Mouse (Mus musculus): ENCODE data around the gene Gstm7.
"Not testable (repeated sequence)": the region's sequence is repeated elsewhere in the genome, so short reads cannot be mapped to it uniquely, and the experiment has no call there.

Gstm7 gene

DNA sequence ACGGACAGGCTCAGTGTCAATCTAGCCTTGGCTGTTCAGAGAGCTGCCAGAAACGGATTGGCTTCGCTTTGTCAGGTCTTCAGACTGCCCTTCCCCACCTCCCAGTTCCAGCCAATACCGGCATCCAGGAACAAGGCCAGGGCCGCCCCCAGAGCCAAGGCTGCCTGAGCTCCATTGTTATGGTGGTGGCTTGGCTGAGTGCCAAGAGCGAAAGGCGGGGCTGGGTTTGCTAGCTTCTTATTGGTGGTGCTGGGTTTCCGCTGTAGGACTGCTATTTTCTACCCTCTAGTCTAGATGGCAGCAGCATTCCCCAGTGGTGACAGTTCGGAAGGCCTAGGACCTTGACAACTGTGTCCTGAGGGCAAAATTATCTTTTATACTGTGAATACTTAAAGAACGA is at the start of gene Gstm7:
Gene Gstm7, minus strand, starts transcription at position 148 of the 400 bp plus-strand sequence.
- peak; percentile 83 to 85 for DNase-seq

DNA sequence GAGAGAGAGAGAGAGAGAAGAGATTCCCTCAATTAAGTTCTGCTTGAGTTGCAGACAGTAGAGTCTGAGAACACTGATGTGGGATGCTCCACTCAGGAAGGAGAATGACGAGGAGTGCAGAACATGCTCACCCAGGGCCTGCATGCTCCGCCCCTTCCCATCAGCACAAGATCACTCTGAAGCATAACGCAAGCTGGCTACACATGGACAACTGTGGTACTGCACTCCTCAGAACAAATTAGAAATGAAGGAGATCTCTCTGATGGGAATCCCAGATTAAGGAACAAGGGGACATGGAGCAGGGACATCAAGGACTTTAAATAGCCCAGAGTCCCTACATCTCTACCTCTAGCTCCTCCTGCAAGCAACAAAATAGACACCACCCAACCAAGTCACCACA is 49.6 kb upstream of the Gstm7 start:
- DNase-seq: no peak

DNA sequence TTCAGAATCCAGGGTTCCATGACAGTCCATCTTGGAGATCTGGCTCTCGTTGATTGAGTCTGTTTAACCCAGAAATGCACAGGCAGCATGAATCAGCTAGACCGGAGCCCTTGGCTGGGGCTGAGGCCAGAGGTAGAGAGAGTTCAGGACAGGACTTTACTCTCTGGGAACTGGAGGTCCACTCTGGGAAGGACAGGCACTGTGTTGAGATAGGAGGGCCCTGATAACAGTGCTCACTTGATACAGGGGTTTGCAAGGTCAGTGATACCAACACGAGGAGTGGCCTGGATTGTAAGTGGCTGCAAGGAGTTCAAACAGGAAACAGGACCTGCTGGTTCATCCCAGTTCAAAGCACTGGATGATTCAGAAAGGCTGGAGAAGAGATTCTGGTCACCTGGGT is 46.1 kb upstream of the Gstm7 start:
- DNase-seq: no peak

DNA sequence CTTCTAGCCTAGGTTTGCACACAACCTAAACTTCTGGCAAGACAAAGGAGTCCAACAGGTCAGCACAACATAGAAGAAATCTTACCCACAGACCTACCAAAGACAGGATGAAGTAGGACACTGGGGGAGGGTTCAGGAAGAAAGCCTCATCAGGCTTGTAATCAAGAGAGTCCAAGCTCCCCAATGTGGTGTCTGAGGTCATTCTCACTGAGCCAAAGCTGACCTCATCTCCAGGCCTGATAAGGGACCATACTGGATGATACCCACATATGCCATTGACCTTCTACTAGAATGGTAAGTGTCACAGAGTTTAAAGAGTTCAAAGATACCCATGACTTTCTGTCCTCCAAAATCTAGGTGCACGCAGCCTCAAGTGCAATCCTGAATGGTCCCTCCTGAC is 42.6 kb upstream of the Gstm7 start:
- no peak for DNase-seq

DNA sequence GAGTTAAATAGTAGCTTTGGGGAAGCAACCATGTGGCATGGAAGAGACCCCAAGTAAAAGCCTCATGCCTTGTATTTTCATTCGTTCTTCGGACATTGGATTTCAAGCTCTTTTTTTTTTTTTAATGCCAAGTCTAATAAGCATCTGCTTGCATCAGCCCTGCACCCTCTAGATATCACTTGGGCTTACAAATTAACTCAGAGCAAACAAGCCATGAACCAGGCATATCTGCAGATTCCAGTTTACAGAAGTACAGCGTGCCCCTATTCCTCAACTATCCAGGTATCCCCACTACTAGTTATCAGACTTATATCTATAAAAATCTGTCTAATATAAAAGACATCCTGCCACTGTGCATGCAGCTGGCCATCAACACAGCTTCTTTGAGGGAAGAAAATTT is 40.5 kb upstream of the Gstm7 start:
- no peak for DNase-seq

DNA sequence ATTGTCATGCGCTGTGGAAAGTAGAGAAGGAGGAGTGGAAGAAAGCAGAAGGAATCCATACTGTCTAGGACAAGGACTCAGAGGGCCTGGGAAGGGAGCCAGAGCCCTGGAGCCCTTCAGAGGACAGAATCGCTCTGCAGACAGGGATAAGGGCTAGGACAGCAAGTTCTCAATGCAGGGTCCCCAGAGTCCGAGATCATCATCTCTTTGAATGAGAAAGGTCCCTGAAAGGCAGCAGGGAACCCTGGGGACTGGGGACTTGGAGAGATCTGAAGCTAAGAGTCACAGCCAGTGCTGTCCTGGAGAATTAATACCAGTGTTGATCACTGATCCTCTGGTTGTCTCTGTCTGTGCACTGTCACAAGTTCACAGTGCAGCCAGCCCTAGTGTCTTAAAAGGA is 39.5 kb upstream of the Gstm7 start:
- not testable (repeated sequence) for DNase-seq

DNA sequence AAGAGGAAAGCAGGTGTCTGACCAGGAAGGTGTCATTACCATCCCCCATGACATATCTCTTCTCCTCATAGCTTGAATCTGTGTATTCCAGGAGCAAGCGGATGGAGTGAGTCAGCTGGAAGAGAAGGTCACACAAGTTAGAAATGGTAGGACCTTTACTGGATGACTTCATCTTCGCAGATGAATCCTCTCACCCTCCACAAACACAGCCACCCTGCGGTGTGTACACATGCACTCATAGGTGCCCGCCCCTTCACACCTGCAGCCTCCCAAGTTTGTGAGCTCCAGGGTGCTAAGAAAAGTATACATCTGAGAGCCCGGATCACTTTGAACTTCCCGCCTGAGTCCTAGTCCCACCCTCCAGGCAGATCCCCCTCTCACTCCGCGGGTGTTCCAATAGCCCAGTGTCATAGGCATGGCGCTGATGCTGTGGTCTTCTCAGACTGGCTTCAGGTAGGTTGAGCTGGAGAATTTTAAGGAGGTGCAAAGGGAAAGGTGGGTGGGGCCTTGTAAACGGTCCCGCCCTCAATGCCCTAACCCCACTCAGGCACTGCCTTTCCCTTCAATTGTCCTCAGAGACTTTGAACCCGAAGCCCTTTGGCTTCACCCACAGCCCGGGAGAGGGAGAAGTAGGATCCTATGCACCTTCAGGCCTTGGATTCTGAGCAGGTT is 37.2 kb upstream of the Gstm7 start, which contains the start of gene Gstm3:
Gene Gstm3, minus strand, starts transcription at position 560 of the 672 bp plus-strand sequence.
- DNase-seq: no peak

DNA sequence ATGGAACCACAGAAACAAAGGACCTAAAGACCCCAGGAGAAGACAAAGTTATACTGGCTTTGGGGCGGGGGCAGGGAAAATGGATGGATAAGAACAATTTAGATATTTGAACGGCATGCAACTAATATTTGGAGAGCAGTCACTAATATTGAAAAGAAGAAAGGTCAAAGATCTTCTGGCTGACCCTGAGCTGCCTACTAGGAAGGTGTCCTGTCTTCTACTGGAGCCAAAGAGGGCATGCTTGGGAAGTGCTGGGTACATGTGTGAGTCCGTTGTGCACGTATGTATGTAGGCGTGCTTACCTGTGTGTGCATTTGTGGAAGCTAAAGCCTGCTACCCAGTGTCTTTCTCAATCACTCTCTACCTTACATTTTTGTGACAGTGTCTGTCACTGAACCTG is 35.0 kb upstream of the Gstm7 start:
- DNase-seq: no peak

DNA sequence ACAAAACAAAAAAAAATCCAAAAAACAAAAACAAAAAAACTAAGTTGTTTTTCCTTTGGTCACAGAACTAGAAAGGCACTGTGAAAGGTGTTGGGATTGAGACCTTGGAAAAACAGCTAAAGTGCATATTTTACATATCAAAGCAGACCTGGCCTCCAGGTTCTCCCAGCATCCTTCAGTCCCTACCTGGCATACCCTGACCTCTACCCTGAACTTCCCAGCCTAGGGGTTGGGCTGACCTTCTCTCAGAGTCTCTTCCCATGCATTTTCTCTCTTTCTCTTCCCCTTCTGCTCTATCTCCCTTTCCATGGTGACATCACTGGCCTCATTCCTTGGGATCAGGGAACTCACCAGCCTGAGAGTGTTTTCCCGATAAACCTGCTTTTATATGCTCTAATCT is 34.0 kb upstream of the Gstm7 start:
- no peak for DNase-seq

DNA sequence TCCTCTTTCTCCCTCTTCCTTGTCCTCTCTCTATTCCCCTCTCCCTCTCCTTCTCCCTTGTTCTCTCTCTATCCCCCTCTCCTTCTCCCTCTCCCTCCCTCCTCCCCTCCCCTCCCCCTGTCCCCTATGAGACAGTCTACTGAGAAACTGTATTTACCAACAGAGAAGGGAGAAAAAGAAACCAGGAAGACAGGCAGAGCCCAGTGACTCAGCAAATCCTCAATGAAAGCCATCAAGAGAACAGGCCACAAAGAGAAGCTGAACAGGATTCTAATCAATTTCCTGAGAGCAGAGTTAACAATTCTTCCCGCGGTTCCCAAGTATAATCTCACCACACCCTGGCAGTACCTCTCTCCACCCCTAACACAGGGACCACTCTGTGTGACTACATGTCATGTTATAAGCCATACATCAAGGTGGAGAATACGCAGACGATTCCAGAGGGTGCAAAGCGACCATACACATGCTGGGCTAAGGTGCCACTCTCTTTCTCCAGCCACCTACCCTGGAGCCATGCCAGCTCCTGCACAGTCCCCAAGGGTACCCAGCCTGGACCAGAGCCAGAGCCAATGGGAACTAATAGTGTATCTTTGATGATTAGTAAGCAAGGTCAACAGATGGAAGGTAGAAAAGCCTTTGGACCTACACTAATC is 33.2 kb upstream of the Gstm7 start:
- no peak for DNase-seq

DNA sequence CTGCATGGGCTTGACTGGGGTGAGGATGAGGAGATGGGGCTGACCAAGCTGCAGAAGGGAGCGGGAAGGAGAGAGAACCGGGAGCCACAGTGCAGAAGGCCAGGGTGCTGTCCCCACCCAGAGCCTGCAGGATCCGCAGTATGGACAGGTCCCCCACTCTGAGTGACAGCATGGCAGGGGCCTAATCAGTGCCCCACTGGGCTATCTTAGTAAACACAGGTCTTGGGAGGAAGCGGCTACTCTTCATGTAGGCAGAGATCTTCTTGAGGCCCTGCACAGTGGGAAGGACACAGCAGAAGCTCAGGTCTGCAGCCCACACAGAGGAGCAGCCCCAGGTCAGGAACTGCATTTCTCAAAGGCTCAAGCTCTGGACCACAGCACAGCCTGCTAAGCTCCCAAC is 32.4 kb upstream of the Gstm7 start:
- no peak for DNase-seq

DNA sequence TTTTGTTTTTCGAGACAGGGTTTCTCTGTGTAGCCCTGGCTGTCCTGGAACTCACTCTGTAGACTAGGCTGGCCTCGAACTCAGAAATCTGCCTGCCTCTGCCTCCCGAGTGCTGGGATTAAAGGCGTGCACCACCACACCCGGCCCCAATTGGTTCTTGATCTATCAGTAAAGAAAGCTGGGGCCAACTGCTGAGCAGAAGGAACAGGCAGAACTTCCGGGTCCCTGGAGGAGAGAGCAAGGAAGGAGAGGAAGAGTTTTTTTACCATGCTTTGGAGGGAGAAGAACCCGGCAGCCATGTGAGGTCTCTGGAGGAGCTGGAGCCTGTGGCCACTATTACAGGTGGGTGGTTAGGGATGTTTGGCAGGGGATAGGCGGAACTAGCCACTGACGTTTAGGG is 23.6 kb upstream of the Gstm7 start:
- DNase-seq: not testable (repeated sequence)

DNA sequence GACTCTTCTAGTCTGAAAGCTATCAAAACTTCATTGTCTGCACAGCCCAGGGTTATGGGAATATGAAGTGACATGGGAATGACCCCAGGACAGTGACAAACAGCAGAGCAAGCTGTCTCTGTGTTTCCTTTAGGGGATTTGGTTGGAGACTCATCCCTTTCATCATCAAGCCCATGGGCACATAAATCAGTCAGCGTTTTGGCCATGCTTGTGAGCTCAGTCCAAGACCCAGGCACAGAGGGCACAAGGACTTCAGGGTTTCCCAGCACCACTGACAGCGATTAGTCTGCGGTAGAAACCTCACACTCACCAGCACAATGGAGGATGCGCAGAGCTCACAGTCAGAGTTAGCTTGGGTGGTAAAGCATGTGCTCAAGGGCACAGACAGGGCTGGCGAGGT is 22.3 kb upstream of the Gstm7 start:
- DNase-seq: no peak

DNA sequence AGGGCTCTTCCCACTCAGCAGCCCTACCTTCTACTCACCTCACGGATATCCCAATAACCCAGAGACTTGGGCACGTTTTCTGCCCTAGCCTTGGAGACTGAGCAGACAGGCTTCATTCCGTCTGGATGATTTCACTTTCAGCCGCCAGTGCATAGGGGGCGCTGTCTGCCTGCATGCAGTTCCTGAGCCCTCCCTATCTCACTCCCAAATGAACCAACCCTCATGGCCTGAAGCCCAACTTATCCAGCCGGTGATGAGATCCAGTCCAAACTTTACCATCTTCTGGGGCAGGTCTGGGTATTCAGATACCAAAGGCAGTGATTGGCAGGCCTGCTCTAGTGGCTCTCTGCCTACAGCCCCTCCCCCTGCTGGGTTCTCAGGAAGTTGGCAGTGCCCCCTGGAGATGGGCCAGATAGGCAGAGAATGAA is 21.7 kb upstream of the Gstm7 start:
- peak; percentile 9 to 11 for DNase-seq

DNA sequence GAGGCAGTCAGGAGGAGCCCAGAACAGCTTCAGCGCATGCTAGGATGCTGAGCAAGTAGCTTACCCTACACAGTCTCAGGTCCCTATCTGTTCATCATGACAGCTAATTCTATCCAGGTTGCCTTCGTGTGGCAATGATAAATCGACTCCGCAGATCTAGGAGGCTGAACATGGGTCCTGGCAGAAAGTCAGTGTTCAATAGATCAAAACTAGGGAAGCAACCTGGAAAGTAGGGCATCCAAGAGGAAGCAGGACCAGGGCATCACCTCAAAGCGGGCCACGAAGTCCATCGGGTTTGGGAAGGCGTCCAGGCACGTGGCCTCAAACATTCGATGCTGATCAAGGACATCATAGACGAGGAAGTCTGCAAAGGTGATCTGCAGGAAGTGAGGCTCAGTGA is 18.9 kb upstream of the Gstm7 start:
- DNase-seq: no peak

DNA sequence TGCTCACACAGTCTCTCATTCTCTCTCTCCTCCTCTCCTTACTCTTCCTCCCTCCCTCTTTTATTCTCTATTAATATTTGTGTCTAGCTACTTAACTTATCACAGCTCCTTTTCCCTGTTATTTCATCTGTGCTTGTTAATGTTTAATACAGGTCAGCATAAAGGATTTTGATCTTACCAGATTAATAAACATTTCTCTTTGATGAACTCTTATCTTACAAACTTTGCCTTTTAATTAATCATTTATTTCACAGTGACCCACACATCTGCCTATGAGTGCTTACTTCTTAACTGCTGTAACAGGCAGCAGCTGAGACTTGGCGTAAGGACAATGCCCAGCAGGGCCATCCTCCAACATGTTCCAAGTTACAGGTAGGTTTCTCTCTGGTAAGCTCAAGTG is 17.8 kb upstream of the Gstm7 start:
- DNase-seq: not testable (repeated sequence)

DNA sequence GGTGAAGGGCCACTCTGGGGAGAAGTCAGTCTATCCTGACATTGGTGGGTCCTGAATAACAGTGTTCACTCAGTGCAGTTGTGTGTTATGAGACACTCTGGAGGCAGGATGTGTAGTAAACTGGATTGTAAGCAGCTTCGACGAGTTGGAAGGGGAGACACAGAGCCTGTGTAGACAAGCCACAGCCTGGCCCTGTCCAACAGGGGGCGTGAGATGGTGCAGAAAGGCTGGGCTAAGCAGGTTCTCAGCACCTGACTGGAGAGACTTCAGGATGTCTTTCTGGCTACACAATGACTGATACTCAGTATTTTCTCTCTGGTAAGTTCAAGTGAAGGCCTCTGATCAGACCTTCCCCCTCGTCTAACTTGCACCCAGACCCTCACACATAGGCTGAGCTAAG is 14.1 kb upstream of the Gstm7 start:
- no peak for DNase-seq

DNA sequence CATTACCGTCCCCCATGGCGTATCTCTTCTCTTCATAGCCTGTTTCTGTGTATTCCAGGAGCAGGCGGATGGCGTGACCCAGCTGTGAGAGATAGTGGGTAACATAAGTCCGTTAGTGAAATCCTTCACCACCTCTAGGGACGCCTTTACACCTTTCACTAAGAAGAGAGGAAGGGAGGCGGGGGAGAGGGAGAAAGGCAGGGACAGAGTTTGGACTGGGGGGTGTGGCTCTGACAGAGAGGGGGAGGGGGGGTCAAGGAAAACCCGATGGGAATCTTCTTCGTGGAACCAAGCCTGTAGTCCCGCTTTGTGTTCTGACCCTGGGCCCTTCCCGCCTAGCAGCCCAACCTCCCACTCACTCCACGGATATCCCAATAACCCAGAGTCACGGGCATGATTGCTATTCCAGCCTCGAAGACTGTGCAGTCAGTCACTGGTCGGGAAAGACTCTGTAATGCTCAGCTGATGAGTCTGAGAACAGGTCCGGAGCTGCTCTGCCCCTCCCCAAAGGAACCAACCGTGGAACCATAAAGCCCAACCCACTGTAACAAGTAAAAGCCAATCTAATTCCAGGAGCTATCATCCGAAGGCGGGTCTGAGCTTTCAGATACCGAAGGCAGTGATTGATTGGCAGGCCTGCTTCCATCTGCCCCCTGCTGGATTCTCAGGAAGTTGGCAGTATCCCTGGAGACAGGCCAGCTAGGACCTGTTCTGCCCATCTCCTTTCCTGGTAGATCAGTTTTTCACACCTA is 11.8 kb upstream of the Gstm7 start, which contains the start of gene Gstm6:
Gene Gstm6, minus strand, starts transcription at position 511 of the 752 bp plus-strand sequence.
- no peak for DNase-seq

DNA sequence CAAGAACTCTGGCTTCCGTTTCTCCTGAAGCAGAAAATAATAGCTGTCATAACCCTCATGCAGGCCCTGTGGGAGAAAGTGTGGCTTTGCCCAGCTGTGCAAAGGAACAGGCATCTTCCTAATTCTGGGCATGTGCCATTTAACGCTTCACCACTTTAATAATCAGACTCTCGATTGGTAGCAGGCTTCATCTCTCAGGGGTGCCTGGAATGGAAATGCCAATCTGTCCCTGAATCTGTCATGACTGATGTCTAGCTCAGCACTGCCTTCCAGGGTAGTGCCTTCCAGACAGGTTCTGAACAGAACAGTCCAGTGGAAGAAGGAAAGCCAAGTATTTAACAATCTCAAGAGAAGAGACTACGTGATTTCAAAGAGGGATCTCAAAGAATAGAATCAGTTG is 9.6 kb upstream of the Gstm7 start:
- no peak for DNase-seq

DNA sequence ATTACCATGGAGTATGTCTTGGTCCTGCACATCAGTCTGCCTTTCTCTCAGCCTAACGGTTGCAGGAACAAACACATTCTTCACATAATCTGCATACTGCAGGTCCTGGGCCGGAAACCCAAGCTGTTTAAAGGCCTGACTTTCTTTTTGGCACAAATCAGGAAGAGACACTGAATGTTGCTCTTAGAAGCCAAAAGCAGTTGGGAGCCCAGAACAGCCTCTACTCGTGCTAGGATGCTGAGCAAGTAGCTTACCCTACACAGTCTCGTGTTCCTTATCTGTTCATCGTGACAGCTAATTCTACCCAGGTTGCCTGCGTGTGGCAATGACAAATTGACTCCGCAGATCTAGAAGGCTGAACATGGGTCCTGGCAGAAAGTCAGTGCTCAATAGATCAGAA is 8.9 kb upstream of the Gstm7 start:
- no peak for DNase-seq

DNA sequence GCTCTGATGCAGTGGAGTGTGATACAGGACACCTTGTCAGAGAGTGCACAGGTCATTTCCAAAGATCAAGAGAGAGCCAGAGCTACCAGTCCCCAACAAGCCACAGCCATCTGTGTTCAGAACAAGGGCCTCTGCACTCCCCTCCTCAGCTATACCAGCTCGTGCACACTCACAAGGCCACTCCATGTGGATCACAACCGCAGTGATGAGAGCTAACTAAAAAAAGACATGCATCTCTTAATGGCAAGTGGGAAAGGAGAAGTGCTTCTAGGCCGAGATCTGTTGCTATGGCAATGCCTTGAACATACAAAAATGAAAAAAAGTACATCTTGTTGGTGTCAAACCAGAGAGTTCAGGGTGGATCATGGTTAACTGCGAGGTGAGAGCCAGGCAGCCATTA is 8.2 kb upstream of the Gstm7 start:
- DNase-seq: no peak

DNA sequence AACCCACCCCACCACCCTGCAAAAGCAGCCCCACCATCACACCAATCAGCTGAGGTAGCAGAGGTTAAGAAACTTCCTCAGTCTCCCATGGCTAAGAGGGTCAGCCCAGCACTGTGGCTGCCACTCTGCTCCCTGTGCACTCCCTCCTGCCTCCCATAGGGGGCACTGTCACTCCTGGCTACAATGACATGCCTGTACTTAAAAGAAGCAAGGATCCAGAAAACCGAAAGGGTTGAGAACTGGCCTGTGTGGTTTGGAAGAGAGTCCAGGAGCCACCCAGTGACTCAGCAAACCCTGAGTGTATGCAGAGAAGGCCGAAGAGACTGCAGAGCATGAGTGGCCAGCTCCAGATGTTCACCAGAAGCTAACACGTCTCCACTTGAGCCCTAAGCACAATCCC is 7.8 kb upstream of the Gstm7 start:
- peak; percentile 15 to 18 for DNase-seq

DNA sequence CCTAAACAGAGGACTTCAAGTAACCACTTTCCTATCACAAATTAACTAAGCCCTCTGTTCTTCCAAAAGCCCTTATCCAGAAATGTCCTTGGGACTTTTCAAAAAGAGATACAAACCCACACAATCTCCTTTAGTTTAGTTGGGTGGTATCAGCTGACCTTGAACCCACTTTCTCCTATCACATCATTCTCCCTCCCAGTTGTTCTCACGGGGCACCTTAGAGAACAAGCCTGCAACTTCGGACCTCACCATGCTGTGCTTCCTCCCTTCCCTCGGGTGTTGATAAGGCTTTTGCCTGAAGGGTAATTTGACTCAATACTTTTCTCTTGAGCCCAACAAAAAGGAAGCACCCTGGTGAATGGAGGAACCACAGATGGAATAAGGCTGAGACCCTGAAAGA is 4.3 kb upstream of the Gstm7 start:
- DNase-seq: no peak

DNA sequence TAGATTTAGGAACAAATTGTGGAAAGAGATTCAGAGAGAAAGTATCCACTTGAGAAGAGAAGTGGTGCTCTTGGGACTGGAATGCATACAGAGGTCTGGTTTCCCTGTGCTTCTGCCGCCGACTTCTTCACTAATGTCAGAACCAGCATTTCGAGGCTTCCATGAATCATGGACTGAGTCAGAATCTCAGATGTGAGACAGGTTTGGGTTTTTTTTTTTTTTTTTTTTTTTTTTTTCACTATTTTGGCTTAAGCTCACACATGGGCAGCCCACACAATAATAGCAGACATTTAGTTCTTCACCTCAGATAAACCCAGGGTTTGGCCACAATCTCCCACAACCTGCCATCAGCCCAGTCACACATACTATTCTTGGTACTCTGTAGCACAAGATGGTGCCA is 3.7 kb upstream of the Gstm7 start:
- no peak for DNase-seq
